Mouse (Mus musculus) left cerebral cortex, adult 2 months (tissue): ENCODE data around the gene Tapbpl. TPM values are rescaled to one million over a fixed set of nuclear protein-coding genes. Genes with fewer than 3 reads are reported as not detected.

Source experiments
- DNase-seq, 2 experiments: peaks; one replicate each; pipeline ENCODE4 v3.0.0; 2021 to 2022; ENCODE audit warnings: low spot score in 2 of 2, mixed read lengths in 1 of 2; ENCODE audit errors: extremely low spot score in 1 of 2
- H3K27ac ChIP-seq: fragments of 200-600 bp; 2 replicates; pipeline ENCODE4 v1.8.1; 2022
- H3K4me3 ChIP-seq: fragments of 200-600 bp; 2 replicates; pipeline ENCODE4 v1.8.1; 2022
- CTCF ChIP-seq: fragments of 200-600 bp; IDR thresholded peaks from 2 replicates; pipeline ENCODE4 v1.8.1; 2022; ENCODE audit warnings: antibody characterized with exemption, mild to moderate bottlenecking, moderate library complexity
- intact Hi-C: fragments of 180-260 bp; cut with DNase I; formaldehyde crosslinking; loops from one replicate; pipeline ENCODE4 v1.15.1; 2025
- total RNA-seq, 2 experiments: library from RNA; stranded (reverse); gene quantifications; 2 replicates each; pipeline ENCODE4 v1.2.3; 2021

The Tapbpl gene
- total RNA-seq, 2 experiments from 2014 or later: 5.0 to 6.0 TPM

- H3K27ac ChIP-seq: no peak overlapping the region
- no peak for DNase-seq
- intact Hi-C loops: no loop called here
- H3K4me3 ChIP-seq: no peak overlapping the region
- no peak for TF ChIP-seq CTCF
These were observed 5.8 kb upstream of the Tapbpl start for GRCm38 (mm10) chr6:125237421-125237820.

GRCm38 (mm10) chr6:125236782-125237181 lies 5.1 kb upstream of the Tapbpl start, which contains the start of gene Cd27:
TSS of gene Cd27 (minus strand) at chr6:125237010.
- Histone ChIP-seq H3K27ac (no peak within 1 kb of the TSS), H3K4me3 (no peak within 1 kb of the TSS)
- intact Hi-C loops: no loop called here
- no peak for DNase-seq
- TF ChIP-seq CTCF: no peak

GRCm38 (mm10) chr6:125236341-125236740 lies 4.7 kb upstream of the Tapbpl start:
- no peak for DNase-seq
- TF ChIP-seq CTCF: no peak
- intact Hi-C loops: no loop called here
- no peak overlapping the region for H3K27ac ChIP-seq
- no peak overlapping the region for H3K4me3 ChIP-seq

GRCm38 (mm10) chr6:125234520-125234828 lies 2.8 kb upstream of the Tapbpl start:
- intact Hi-C loops: loop anchor here (5.0 kb wide), 1 partner anchor 33 kb away; no protein-coding TSS in a partner anchor
- TF ChIP-seq CTCF: no peak
- no peak overlapping the region for H3K4me3 ChIP-seq
- no peak overlapping the region for H3K27ac ChIP-seq
- DNase-seq: no peak

GRCm38 (mm10) chr6:125233816-125234519 lies 2.3 kb upstream of the Tapbpl start:
- H3K27ac ChIP-seq: no peak overlapping the region
- H3K4me3 ChIP-seq: no peak overlapping the region
- no peak for TF ChIP-seq CTCF
- no peak for DNase-seq
- intact Hi-C loops: loop anchor here (5.0 kb wide), 1 partner anchor 33 kb away; no protein-coding TSS in a partner anchor

GRCm38 (mm10) chr6:125232516-125232915 lies 856 bp upstream of the Tapbpl start:
- no peak overlapping the region for H3K4me3 ChIP-seq
- intact Hi-C loops: loop anchor here (5.0 kb wide), 1 partner anchor 35 kb away; no protein-coding TSS in a partner anchor
- H3K27ac ChIP-seq: no peak overlapping the region
- no peak for TF ChIP-seq CTCF
- no peak for DNase-seq

GRCm38 (mm10) chr6:125232045-125232437 lies 381 bp upstream of the Tapbpl start:
- intact Hi-C loops: loop anchor here (5.0 kb wide), 1 partner anchor 35 kb away; no protein-coding TSS in a partner anchor
- DNase-seq: no peak
- peak overlapping the region; percentile 59 for H3K4me3 ChIP-seq
- TF ChIP-seq CTCF: no peak
- H3K27ac ChIP-seq: peak overlapping the region; percentile 58

GRCm38 (mm10) chr6:125230571-125230970 lies 1.1 kb downstream of the Tapbpl start:
- no peak overlapping the region for H3K27ac ChIP-seq
- intact Hi-C loops: loop anchor here (5.0 kb wide), 1 partner anchor 37 kb away; no protein-coding TSS in a partner anchor
- H3K4me3 ChIP-seq: no peak overlapping the region
- no peak for DNase-seq
- TF ChIP-seq CTCF: no peak

GRCm38 (mm10) chr6:125225518-125226115 lies 6.0 kb downstream of the Tapbpl start:
- intact Hi-C loops: no loop called here
- Histone ChIP-seq H3K4me3 (no peak overlapping the region), H3K27ac (no peak overlapping the region)
- peak in 1 of 2 experiments; percentile 53 for DNase-seq
- peak; percentile 57 for TF ChIP-seq CTCF

GRCm38 (mm10) chr6:125222577-125222976 lies 9.1 kb downstream of the Tapbpl start:
- intact Hi-C loops: no loop called here
- no peak overlapping the region for H3K4me3 ChIP-seq
- TF ChIP-seq CTCF: no peak
- no peak overlapping the region for H3K27ac ChIP-seq
- no peak for DNase-seq

GRCm38 (mm10) chr6:125222146-125222545 lies 9.5 kb downstream of the Tapbpl start:
- TF ChIP-seq CTCF: no peak
- no peak overlapping the region for H3K27ac ChIP-seq
- intact Hi-C loops: no loop called here
- H3K4me3 ChIP-seq: no peak overlapping the region
- DNase-seq: no peak

- Histone ChIP-seq H3K4me3 (no peak overlapping the region), H3K27ac (no peak overlapping the region)
- TF ChIP-seq CTCF: no peak
- peak in 1 of 2 experiments; percentile 9 for DNase-seq
- intact Hi-C loops: no loop called here
These were observed 10.4 kb downstream of the Tapbpl start for GRCm38 (mm10) chr6:125221115-125221745.
